Mouse (Mus musculus) spleen, postnatal 10 days (tissue): ENCODE measurements around the gene Ptpre.
"Not testable (repeated sequence)": the region's sequence is repeated elsewhere in the genome, so short reads cannot be mapped to it uniquely, and the experiment has no call there.

ENCODE experiments used
- DNase-seq, 2 experiments: peaks; one replicate each; pipeline ENCODE4 v3.0.0; 2021 to 2022; ENCODE audit warnings: low spot score in 2 of 2

Gene Ptpre

GRCm38 (mm10) chr7:135534548-135535189, 2.6 kb upstream of the Ptpre start:
- no peak for DNase-seq

- no peak for DNase-seq
Measured at GRCm38 (mm10) chr7:135535908-135536307, 1.4 kb upstream of the Ptpre start.

- DNase-seq = peak; percentile 25 to 35
Measured at GRCm38 (mm10) chr7:135537948-135538741, 864 bp downstream of the Ptpre start.

- no peak for DNase-seq
Measured at GRCm38 (mm10) chr7:135539429-135539828, 2.1 kb downstream of the Ptpre start.

GRCm38 (mm10) chr7:135542235-135542634, 5.0 kb downstream of the Ptpre start:
- no peak for DNase-seq

- DNase-seq = no peak
Measured at GRCm38 (mm10) chr7:135543033-135543432, 5.8 kb downstream of the Ptpre start.

GRCm38 (mm10) chr7:135544321-135544720, 7.0 kb downstream of the Ptpre start:
- DNase-seq = no peak

- no peak for DNase-seq
Measured at GRCm38 (mm10) chr7:135545957-135546356, 8.7 kb downstream of the Ptpre start.

- no peak for DNase-seq
Measured at GRCm38 (mm10) chr7:135546530-135546929, 9.2 kb downstream of the Ptpre start.

GRCm38 (mm10) chr7:135548434-135548833, 11.2 kb downstream of the Ptpre start:
- no peak for DNase-seq

GRCm38 (mm10) chr7:135551547-135551946, 14.3 kb downstream of the Ptpre start:
- DNase-seq = no peak

GRCm38 (mm10) chr7:135553550-135553949, 16.3 kb downstream of the Ptpre start:
- no peak for DNase-seq

- no peak for DNase-seq
Measured at GRCm38 (mm10) chr7:135556663-135557402, 19.6 kb downstream of the Ptpre start.

GRCm38 (mm10) chr7:135560280-135560679, 23.0 kb downstream of the Ptpre start:
- no peak for DNase-seq

- no peak for DNase-seq
Measured at GRCm38 (mm10) chr7:135564022-135564421, 26.7 kb downstream of the Ptpre start.

- no peak for DNase-seq
Measured at GRCm38 (mm10) chr7:135566013-135566412, 28.7 kb downstream of the Ptpre start.

GRCm38 (mm10) chr7:135567582-135567981, 30.3 kb downstream of the Ptpre start:
- no peak for DNase-seq

GRCm38 (mm10) chr7:135568550-135568949, 31.3 kb downstream of the Ptpre start:
- DNase-seq = no peak

- no peak for DNase-seq
Measured at GRCm38 (mm10) chr7:135571392-135571791, 34.1 kb downstream of the Ptpre start.

- no peak for DNase-seq
Measured at GRCm38 (mm10) chr7:135571951-135572559, 34.8 kb downstream of the Ptpre start.

GRCm38 (mm10) chr7:135575319-135576069, 38.2 kb downstream of the Ptpre start:
- not testable (repeated sequence) for DNase-seq
